8 mouse cellular contexts compared by ENCODE assay signal in genomic region chr3:83286975-83287405, GRCm38 (mm10).
A peak's percentile ranks its signal among the peaks of the same experiment; 100 is the strongest.
DNase-seq lines count a peak whose midpoint lies in the region; ATAC-seq and TF ChIP-seq lines count a peak whose summit lies in the region.

No protein-coding gene starts in this region.

- peak overlapping the region; percentile 45 for H3K4me2 ChIP-seq in midbrain, embryonic 11.5 days

- H3K4me3 ChIP-seq in midbrain, embryonic 11.5 days (ENCODE audit: low read depth, low read length): peak overlapping the region; percentile 32
- peak overlapping the region; percentile 37 for H3K4me3 ChIP-seq in small intestine, adult 2 months (ENCODE audit: low read depth, low read length)

- H3K36me3 ChIP-seq in midbrain, embryonic 11.5 days (ENCODE audit: control insufficient read depth, insufficient read depth, low read length): no peaks in the 10 kb centered on the region
- no peaks in the 10 kb centered on the region for H3K36me3 ChIP-seq in small intestine, adult 2 months (ENCODE audit: control insufficient read depth, insufficient read depth, low read length)

- H3K4me1 ChIP-seq in midbrain, embryonic 11.5 days (ENCODE audit: control insufficient read depth, insufficient read depth, low read length): 0 out of 2 replicates have a peak, but pooled peaks cover 2% of the 10 kb centered on the region
- no peaks in the 10 kb centered on the region for H3K4me1 ChIP-seq in small intestine, adult 2 months (ENCODE audit: control insufficient read depth, insufficient read depth, insufficient read length, low read length)

- peak; percentile 93 for ATAC-seq in midbrain, embryonic 11.5 days (ENCODE audit: low FRiP score)

- 9% methylated on average over 11 of the region's 11 CpGs for WGBS in midbrain, embryonic 11.5 days
- WGBS in small intestine, adult 2 months: 10% methylated on average over 11 of the region's 11 CpGs

- H3K27me3 ChIP-seq in midbrain, embryonic 11.5 days (ENCODE audit: control insufficient read depth, insufficient read depth, low read length): no peaks in the 10 kb centered on the region
- H3K27me3 ChIP-seq in small intestine, adult 2 months (ENCODE audit: control insufficient read depth, insufficient read depth, low read length): no peaks in the 10 kb centered on the region

- TF ChIP-seq POLR2A in small intestine, adult 2 months (IDR thresholded peaks at IDR 0.05; ENCODE audit: low read depth, low read length): no peak

- 0 out of 2 replicates have a peak, but pooled peaks have one; percentile 8 for TF ChIP-seq CTCF in small intestine, adult 2 months (IDR thresholded peaks at IDR 0.05; ENCODE audit: extremely low read depth, insufficient read length, insufficient replicate concordance, low read depth, low read length)

- no peak overlapping the region for H3K27ac ChIP-seq in midbrain, embryonic 11.5 days (ENCODE audit: low read depth, low read length)
- H3K27ac ChIP-seq in small intestine, adult 2 months (ENCODE audit: insufficient read depth, low read depth, low read length): no peak overlapping the region

- no peaks in the 10 kb centered on the region for H3K9me3 ChIP-seq in midbrain, embryonic 11.5 days (ENCODE audit: control insufficient read depth, low read length)

- intact Hi-C loops in left cerebral cortex, postnatal 36 days (cut with DNase I): loop anchor here (5.0 to 10.0 kb wide), 2 partner anchors 475 to 608 kb away; no protein-coding TSS in a partner anchor

- peak overlapping the region; percentile 66; the same call in 1 of the 2 replicates for H3K9ac ChIP-seq in midbrain, embryonic 11.5 days (ENCODE audit: low read length)

- DNase-seq in adrenal gland, adult 8-10 months: peak; percentile 10
- DNase-seq in embryo, embryonic 11.5 days (ENCODE audit: low read depth, low spot score): peak; percentile 67
- DNase-seq in heart, adult 18-20 months: peak; percentile 42 to 67
- DNase-seq in kidney, adult 18-20 months: peak; percentile 25
- peak; percentile 31 to 61 for DNase-seq in left cerebral cortex, postnatal 36 days (ENCODE audit: low spot score in 2 of 2)
- peak; percentile 95 for DNase-seq in midbrain, embryonic 11.5 days (ENCODE audit: low spot score, missing footprints)
- DNase-seq in spleen, postnatal 14 days (ENCODE audit: low spot score in 2 of 2): no peak

Comparison
In these comparisons a context has a peak if more than half of its experiments do, and no peak if none do; other contexts are left out.
1. DNase-seq: peak in adrenal gland, adult 8-10 months (single experiment), embryo, embryonic 11.5 days (single experiment), heart, adult 18-20 months (2 of 2), kidney, adult 18-20 months (single experiment), left cerebral cortex, postnatal 36 days (2 of 2) and midbrain, embryonic 11.5 days (single experiment); none in spleen, postnatal 14 days (0 of 2).